Mouse (Mus musculus): Measurements from ENCODE around the gene Olfr1322. TPM values are rescaled to one million over a fixed set of nuclear protein-coding genes. Genes with fewer than 3 reads are reported as not detected.

Gene Olfr1322
- not detected in 2 replicates for polyA plus RNA-seq (2015; fragmentation: Nextera tagmentation; extraction: Ambion mirVana)

DNA sequence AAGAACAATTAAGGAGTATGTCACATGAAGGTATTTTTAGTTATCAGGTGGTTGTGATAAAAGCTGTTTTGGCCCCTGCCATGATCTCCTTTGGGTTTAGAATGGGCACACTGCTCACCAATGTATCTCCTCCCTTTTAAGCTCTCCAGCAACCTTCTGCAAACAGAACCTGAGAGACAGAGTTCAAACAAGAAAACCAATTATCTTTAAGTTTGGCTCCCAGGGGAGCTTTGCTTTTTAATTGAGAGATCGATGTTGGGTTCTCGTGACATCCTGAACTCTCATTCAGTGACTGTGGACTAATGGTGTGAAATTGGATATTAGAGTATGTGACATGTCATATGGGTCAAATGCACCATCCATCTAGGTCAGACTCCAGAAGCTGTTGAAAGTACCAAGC is at the start of gene Olfr1322:
TSS of gene Olfr1322 (minus strand) at position 101 of the 400 bp plus-strand sequence.

Other genes with a start within 250 kb of the Olfr1322 start
- gene Olfr1320, start 219.2 kb downstream of the Olfr1322 start, polyA plus RNA-seq (2015; fragmentation: Nextera tagmentation; extraction: Ambion mirVana), result not detected in 2 replicates
- not detected in 2 replicates for gene Olfr1321, start 156.4 kb downstream of the Olfr1322 start, polyA plus RNA-seq (2015; fragmentation: Nextera tagmentation; extraction: Ambion mirVana)
- gene Igsf1, start 93.7 kb downstream of the Olfr1322 start, polyA plus RNA-seq (2015; fragmentation: Nextera tagmentation; extraction: Ambion mirVana), result 0.29 and 0.34 TPM in 2 replicates
- not detected in 2 replicates for gene Olfr1323, start 127.9 kb upstream of the Olfr1322 start, polyA plus RNA-seq (2015; fragmentation: Nextera tagmentation; extraction: Ambion mirVana)

Measured in spleen, postnatal 0 days (tissue).